Mouse (Mus musculus): ENCODE results near the gene Olfr750. TPM values are rescaled to one million over a fixed set of nuclear protein-coding genes. Genes with fewer than 3 reads are reported as not detected.

Gene Olfr750
- total RNA-seq, 2 experiments from 2014 or later = not detected

DNA sequence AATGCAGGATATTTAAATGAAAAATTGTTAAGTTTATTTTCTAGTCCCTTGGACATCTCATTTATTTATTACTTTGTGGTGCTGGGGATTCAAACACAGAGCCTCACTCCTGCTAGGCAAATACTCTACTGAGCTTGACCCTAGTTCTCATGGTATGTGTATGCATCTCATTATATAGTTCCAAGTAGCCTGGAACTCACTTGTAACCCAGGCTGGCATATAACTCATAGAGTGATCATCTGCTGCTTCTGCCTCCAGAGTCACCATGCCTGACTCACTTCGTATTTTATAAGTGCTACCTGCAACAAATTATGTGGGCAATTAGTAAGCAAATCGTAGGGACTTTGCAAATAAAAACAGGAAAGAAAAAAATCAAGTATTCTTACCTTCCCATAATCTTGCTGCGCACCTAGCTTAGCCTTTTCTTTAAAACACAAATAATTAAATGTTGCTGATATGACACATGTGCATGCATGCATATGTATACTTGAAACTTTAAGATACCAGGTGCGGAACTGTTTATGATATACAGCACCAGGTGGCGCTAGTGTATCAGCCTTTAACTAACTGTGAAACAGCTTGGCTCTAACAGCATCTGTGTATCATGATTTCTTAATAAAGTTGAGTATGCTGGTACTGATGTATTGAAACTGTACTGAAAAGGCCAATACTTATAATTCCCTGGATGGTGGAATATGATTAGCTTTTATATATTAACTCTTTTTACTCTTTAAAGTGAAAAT is 47.7 kb downstream of the Olfr750 start:
- DNase-seq = peak; percentile 25 to 46

DNA sequence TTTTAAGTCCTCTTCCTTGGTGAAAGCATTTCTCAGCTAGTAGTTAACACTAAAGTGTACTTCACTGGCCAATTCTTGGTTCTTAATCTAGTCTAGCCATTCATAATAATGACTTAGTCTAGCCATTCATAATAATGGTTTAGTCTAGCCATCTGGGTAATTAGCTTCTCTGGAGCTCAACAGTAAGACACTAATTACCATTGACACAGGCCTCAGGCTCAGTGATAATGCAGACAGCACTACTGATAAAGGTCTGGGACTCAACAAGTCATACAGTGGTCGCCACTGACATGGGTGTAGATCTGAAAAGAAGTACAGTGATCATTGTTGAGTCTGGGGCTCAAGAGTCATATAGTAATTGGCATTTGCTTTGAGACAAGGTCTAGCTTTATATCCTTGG is 49.4 kb downstream of the Olfr750 start:
- no peak for DNase-seq

DNA sequence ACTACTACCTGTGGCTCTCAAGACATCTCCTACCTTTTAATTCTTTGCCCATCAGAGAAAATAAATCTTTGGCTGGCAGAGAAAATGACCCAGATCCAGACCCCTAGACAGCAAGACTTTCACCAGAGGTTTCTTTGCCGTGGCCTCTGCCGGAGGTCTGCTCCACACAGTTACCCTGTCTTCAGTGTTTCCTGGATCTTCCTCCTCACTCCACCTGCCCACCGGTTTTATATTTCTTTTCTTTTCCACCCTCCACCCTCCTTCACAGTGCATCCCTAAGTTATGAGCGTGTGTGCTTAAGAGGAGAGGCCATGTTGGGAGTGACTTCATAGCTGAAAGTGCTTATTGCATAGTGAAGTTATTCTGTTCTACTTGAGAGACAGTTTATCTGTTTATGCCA is 50.8 kb downstream of the Olfr750 start:
- no peak for DNase-seq

DNA sequence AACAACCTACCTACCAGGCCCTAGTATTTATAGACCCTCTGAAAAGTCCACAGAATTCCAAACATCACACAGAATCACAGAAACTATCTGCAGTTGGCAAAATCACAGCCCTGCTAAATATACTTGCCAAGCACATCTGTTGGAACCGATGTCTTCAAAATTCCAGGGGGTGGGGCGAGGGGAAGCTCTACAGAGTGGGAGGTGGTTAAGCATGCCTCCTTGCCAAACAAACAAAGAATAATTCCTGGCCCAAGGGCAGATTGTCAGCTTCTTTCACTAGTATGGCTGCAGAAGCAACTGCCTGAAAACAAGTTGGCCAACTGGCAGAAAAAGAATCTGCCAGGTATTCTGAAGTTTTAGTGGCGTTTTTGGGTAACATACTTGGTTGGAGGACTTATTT is 57.0 kb downstream of the Olfr750 start:
- no peak for DNase-seq

Other genes with a start within 250 kb of the Olfr750 start
- 1 to 10 TPM; 2.0 to 4.6 TPM for gene Tep1, start 203.9 kb downstream of the Olfr750 start, total RNA-seq (2021)
- gene Klhl33, start 176.9 kb downstream of the Olfr750 start, total RNA-seq (2021) = 1 to 10 TPM; 3.6 to 5.2 TPM
- 10 to 100 TPM; 37.3 to 44.1 TPM for gene Osgep, start 149.5 kb downstream of the Olfr750 start, total RNA-seq (2021)
- 10 to 100 TPM; 67.9 to 72.3 TPM for gene Apex1, start 149.5 kb downstream of the Olfr750 start, total RNA-seq (2021)
- gene Pip4p1, start 143.6 kb downstream of the Olfr750 start, total RNA-seq (2021) = 100 to 1,000 TPM in 1 of 2 experiments, 10 to 100 TPM in 1; 89.8 to 103 TPM
- gene Pnp, start 143.4 kb downstream of the Olfr750 start, total RNA-seq (2021) = 10 to 100 TPM; 12.8 to 13.2 TPM
- gene Gm49342, start 129.9 kb downstream of the Olfr750 start, total RNA-seq (2021) = 10 to 100 TPM; 14.2 to 17.0 TPM
- gene Pnp2, start 118.4 kb downstream of the Olfr750 start, total RNA-seq (2021) = under 1 TPM; 0.81 to 0.95 TPM
- not detected for gene Rnase10, start 66.7 kb downstream of the Olfr750 start, total RNA-seq (2021)
- not detected for gene Rnase9, start 32.6 kb downstream of the Olfr750 start, total RNA-seq (2021)
- gene Rnase11, start 24.3 kb downstream of the Olfr750 start, total RNA-seq (2021) = not detected
- not detected for gene Rnase12, start 16.8 kb downstream of the Olfr750 start, total RNA-seq (2021)
- gene Rnase4, start 16.6 kb upstream of the Olfr750 start, total RNA-seq (2021) = 10 to 100 TPM; 15.8 to 18.7 TPM
- 1 to 10 TPM; 3.4 to 5.6 TPM for gene Ang, start 16.7 kb upstream of the Olfr750 start, total RNA-seq (2021)
- not detected for gene Eddm3b, start 40.0 kb upstream of the Olfr750 start, total RNA-seq (2021)
- gene Rnase6, start 49.5 kb upstream of the Olfr750 start, total RNA-seq (2021) = under 1 TPM in 1 of 2 experiments, not detected in 1; 0.65 TPM
- gene Rnase1, start 72.3 kb upstream of the Olfr750 start, total RNA-seq (2021) = 1 to 10 TPM; 1.3 to 2.1 TPM
- not detected for gene Rnase2b, start 87.8 kb upstream of the Olfr750 start, total RNA-seq (2021)
- not detected for gene Ang2, start 124.7 kb upstream of the Olfr750 start, total RNA-seq (2021)
- gene Ear14, start 129.0 kb upstream of the Olfr750 start, total RNA-seq (2021) = under 1 TPM in 1 of 2 experiments, not detected in 1; 0.37 TPM
- gene Rnase2a, start 181.7 kb upstream of the Olfr750 start, total RNA-seq (2021) = not detected

Measured in layer of hippocampus, postnatal 36 days (tissue).